Mouse (Mus musculus): ENCODE results near the gene Exoc4.

Gene Exoc4

GRCm38 (mm10) chr6:33468480-33468879, 219.6 kb downstream of the Exoc4 start:
- in situ Hi-C loops (cut with MboI, MseI) = no loop called here

- in situ Hi-C loops (cut with MboI, MseI) = no loop called here
Measured at GRCm38 (mm10) chr6:33476134-33476533, 227.2 kb downstream of the Exoc4 start.

- in situ Hi-C loops (cut with MboI, MseI) = no loop called here
Measured at GRCm38 (mm10) chr6:33484568-33484967, 235.7 kb downstream of the Exoc4 start.

- in situ Hi-C loops (cut with MboI, MseI) = no loop called here
Measured at GRCm38 (mm10) chr6:33489788-33490187, 240.9 kb downstream of the Exoc4 start.

- in situ Hi-C loops (cut with MboI, MseI) = no loop called here
Measured at GRCm38 (mm10) chr6:33496141-33496855, 247.4 kb downstream of the Exoc4 start.

GRCm38 (mm10) chr6:33497348-33497747, 248.5 kb downstream of the Exoc4 start:
- in situ Hi-C loops (cut with MboI, MseI) = no loop called here

- in situ Hi-C loops (cut with MboI, MseI) = no loop called here
Measured at GRCm38 (mm10) chr6:33502388-33502787, 253.5 kb downstream of the Exoc4 start.

GRCm38 (mm10) chr6:33503381-33503780, 254.5 kb downstream of the Exoc4 start:
- in situ Hi-C loops (cut with MboI, MseI) = no loop called here

GRCm38 (mm10) chr6:33507134-33507533, 258.2 kb downstream of the Exoc4 start:
- in situ Hi-C loops (cut with MboI, MseI) = no loop called here

GRCm38 (mm10) chr6:33515391-33515790, 266.5 kb downstream of the Exoc4 start:
- in situ Hi-C loops (cut with MboI, MseI) = no loop called here

GRCm38 (mm10) chr6:33516798-33517197, 267.9 kb downstream of the Exoc4 start:
- in situ Hi-C loops (cut with MboI, MseI) = no loop called here

- in situ Hi-C loops (cut with MboI, MseI) = no loop called here
Measured at GRCm38 (mm10) chr6:33517890-33518410, 269.1 kb downstream of the Exoc4 start.

GRCm38 (mm10) chr6:33525695-33526366, 276.9 kb downstream of the Exoc4 start:
- in situ Hi-C loops (cut with MboI, MseI) = no loop called here

GRCm38 (mm10) chr6:33540356-33540755, 291.5 kb downstream of the Exoc4 start:
- in situ Hi-C loops (cut with MboI, MseI) = no loop called here

- in situ Hi-C loops (cut with MboI, MseI) = no loop called here
Measured at GRCm38 (mm10) chr6:33542712-33543111, 293.8 kb downstream of the Exoc4 start.

- in situ Hi-C loops (cut with MboI, MseI) = no loop called here
Measured at GRCm38 (mm10) chr6:33551934-33552333, 303.0 kb downstream of the Exoc4 start.

- in situ Hi-C loops (cut with MboI, MseI) = no loop called here
Measured at GRCm38 (mm10) chr6:33560925-33561324, 312.0 kb downstream of the Exoc4 start.

- in situ Hi-C loops (cut with MboI, MseI) = no loop called here
Measured at GRCm38 (mm10) chr6:33561911-33562310, 313.0 kb downstream of the Exoc4 start.

- in situ Hi-C loops (cut with MboI, MseI) = no loop called here
Measured at GRCm38 (mm10) chr6:33575947-33576346, 327.1 kb downstream of the Exoc4 start.

- in situ Hi-C loops (cut with MboI, MseI) = no loop called here
Measured at GRCm38 (mm10) chr6:33608469-33608868, 359.6 kb downstream of the Exoc4 start.

GRCm38 (mm10) chr6:33613978-33614377, 365.1 kb downstream of the Exoc4 start:
- in situ Hi-C loops (cut with MboI, MseI) = no loop called here

GRCm38 (mm10) chr6:33618590-33618989, 369.7 kb downstream of the Exoc4 start:
- in situ Hi-C loops (cut with MboI, MseI) = no loop called here

- in situ Hi-C loops (cut with MboI, MseI) = no loop called here
Measured at GRCm38 (mm10) chr6:33620701-33621100, 371.8 kb downstream of the Exoc4 start.
